Mouse (Mus musculus) layer of hippocampus, postnatal 10 days (tissue): ENCODE results near the gene Btnl10. TPM values are rescaled to one million over a fixed set of nuclear protein-coding genes. Genes with fewer than 3 reads are reported as not detected.

Experiments
- DNase-seq, 2 experiments: peaks; one replicate each; pipeline ENCODE4 v3.0.0; 2021; ENCODE audit warnings: low spot score in 2 of 2
- long read RNA-seq: library from polyadenylated mRNA; stranded (forward); transcript quantifications from one replicate; pipeline ENCODE4 v2.0.0, GENCODE M21; 2023
- total RNA-seq, 2 experiments: library from RNA; stranded (reverse); gene quantifications; 2 replicates each; pipeline ENCODE4 v1.2.3; 2021

Btnl10 gene
- under 1 TPM in 1 of 2 experiments, not detected in 1; 0.22 TPM for total RNA-seq
- long read RNA-seq, partial matches to known transcripts = 1 of 1 reads
- long read RNA-seq, other reads (novel, unspliced or antisense) = 0 of 1 reads

DNA sequence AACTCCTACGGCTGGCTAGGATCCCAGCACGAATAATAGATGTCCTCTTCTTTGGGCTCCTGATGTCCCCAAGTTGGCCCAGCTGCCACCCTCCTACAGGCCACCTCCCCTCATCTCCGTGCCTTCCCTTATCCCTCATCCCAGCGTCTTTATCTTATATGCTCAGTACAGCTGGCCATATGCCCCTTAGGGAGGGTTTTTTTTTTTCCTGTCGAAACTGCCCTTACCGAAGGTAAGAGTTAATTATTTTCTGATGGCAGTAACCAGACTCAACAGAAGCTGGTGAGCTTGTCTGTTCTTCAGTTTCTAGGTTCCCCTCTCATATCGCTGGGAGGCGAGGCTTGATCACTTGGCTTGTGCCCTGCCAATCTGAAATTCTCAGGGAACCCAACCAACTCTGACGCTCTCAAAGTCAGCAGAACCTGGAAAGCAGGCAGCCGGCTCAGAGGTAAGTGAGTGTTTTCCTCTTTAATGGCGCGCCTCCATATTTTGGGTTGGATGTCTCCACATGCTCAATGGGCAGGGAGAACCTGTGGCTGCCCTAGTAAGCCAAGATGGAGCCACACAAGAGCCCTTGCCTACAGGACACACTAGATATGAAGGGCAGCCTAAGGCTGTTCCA lies at the start of gene Btnl10:
TSS of gene Btnl10 (plus strand) at position 164 of the 622 bp plus-strand sequence.
- no peak for DNase-seq

DNA sequence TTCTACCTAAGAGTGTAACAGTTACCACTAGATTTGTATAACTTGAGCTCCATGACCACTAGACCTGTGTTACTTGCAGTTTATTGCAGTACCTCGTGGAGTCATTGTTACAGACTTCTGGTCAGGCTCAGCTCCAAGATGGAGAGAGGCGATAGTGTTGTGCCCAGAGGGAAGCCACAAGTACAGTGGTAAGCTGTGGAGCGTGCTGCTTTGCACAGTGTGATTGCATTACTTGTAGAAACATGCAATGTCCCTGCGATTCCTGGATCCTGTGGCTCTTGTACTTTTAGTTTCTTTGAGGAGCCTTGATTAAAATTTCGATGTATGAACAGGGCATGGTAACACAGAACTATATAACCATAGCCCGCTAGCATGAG lies 49.8 kb upstream of the Btnl10 start:
- no peak for DNase-seq

DNA sequence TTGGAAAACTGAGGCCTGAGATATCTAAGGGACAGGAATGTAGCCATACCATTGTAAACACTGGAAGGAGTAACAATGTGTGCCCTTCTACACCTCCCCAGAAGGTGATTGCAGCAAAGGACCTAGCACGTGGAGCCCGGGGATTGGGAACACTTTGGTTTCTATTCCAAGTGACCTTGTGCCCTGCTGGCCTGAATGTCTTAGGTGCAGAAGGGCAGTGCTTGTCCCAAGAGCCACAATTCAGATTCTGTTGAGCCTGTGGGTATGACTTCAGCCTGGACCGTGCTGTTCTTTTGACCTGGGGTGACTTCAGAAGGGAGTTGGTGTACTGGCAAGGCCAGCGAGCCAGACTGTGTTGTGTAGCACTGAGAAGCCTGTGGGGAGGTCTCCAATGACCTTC lies 46.7 kb upstream of the Btnl10 start:
- no peak for DNase-seq

DNA sequence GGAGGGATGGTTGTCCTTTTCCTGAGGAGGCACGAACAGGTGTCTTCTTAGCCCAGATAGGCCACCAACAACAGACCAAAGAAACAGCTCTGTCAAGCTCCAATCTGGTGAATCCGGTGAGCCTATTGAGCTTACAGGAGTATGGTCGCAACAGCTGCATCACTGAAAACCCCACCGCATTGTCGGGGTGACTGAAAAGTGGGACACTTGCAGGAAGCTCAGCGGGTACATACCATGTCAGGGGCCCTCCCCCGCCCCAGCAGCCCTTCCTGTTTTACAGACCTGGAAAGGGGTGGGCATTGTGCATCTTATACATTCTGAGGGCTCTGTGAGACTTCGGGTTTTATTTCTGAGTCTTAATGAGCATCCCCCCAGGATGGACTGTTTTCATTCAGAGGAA lies 34.0 kb upstream of the Btnl10 start:
- no peak for DNase-seq

DNA sequence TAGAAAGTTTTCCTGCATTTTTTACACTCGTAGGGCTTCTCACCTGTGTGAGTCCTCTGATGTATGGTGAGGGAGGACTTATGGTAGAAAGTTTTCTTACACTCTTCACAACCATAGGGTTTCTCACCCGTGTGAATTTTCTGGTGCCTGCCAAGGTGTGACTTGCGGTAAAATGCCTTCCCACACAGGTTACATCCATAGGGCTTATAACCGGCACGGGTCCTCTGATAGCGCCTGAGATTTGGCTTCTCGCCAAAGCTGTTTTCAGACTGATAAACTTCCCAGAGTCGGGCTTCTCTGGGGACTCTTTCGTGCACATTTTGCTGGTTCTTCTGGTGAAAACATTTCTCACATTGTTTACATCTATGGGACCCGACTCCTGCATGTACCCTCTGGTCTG lies 27.2 kb upstream of the Btnl10 start:
- no peak for DNase-seq

DNA sequence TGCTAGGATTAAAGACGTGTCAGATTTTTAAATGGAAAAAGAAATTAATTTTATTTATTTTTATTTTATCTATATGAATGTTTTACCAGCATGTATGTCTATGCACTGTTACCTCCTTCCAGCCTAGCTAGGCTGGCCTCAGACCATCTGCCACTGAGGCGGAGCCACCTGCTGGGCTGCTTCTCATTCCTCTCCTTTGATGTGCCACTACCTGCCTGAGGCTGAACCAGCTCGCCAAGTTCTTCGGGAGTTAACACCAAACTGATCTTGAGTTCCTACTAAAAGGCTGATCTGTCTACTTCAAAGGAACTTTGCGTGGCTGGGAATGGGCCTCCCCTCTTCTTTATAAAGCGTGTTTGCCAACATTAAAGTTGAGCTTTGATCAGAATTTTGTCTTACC lies 23.3 kb upstream of the Btnl10 start:
- no peak for DNase-seq

DNA sequence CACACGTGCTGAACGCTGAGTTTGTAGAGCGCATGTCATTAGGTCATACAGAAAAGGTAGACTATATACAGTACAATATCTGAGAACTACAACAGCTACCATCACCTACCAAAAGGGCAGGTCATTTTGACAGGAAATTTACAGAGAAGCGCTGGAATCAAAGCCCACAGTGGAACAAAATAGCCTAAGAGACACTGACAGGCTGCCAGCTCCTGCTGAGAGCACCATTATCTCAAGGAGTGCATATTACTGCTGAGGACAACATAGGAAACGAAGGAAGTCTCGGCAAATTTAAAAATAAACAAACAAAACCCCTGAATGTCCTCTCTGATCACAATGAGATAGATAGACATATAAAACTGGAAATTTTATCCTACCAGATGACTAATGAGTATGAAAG lies 20.2 kb upstream of the Btnl10 start:
- no peak for DNase-seq

DNA sequence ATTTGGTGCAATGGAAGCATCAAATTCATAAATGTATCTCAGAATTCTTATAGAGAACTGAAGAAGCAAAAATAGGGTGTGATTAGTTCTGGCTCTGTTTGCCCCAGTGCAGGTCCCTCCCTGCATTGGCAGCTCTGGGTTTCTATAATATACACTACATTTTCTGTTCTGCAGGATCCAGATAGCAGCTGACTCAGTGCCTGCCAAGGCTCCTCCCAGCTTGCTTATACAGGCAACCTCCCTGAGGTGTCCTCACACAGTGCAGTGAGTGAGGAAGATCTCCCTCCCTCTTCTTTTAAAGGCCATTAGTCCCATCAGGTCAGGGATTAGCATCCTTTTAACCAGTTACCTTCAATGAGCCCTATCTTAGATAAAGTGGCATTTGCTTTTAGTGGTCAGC lies 16.6 kb upstream of the Btnl10 start:
- DNase-seq = no peak

DNA sequence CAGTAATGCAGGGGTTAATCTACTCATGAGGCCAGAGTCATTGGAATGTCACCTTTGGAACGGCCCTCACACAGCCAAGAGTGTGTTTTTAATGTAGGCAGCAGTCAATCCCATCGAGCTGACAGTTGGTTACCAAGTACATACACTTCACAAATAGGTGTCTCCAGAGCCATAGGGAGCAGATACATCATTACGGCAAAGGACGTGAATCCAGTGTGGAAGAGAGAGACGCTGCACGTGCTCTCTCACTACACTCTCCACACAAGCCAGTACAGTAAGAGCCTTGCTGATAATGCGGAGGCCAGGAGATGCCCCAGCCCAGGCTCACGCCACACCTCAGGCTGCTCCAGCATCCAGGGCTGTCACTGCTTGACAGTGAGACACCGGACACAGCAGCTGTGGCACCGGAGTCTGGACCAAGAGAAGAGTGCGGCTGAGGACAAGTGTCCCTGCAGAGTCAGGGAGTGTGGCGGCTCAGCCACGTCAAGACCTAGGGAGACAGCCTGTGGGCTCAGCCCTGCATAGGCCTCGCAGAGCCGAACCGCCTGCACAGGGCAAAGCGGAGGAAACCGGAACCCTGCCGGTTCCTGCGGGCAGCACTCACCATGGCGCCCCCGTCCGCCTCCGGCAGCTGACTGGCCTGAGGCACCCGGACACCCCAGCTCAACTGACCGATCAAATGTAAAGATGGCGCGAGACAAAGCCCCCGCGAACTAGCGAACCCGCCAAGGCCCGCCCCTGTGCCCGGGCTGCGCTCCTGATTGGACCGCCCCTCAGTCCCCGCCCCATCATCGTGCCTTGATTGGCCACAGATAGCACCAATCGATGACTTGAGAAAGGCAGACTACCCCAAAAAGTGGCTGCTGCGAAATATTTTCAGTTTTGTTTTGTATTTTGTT lies 13.9 kb upstream of the Btnl10 start, which contains the start of gene Zfp39:
TSS of gene Zfp39 (minus strand) at position 715 of the 899 bp plus-strand sequence.
- peak; percentile 98 for DNase-seq

DNA sequence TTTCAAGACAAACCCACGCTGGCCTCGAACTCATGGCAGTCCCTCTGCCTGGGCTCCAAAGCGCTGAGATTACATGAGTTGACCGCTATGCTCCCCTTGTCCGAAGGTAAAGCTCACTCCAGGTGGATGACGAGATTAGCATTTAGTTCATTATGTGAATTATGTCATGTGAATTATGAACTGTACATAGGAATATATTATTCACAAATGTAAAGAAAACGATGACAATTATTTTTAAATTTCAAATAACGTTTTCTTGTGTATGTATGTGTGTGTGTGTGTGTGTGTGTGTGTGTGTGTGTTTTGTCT lies 13.3 kb upstream of the Btnl10 start:
- no peak for DNase-seq

DNA sequence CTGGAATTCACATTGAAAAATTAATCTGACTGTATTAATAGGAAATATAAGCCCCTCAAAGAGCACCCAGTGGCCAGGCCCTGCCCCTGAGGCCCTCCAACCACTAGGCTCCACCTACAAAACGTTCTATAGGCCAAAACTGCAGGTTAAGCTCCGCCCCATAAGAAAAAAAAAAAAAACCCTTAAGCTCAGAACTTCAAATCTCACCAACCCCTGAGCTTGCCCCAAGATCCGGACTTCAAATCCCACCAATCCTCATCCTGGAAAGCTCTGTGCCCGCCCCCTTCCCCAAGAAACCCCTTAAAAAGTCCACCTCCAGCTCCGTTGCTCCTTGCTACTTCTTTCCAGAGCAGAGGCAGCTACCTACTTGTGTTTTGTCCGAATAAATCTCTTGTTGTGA lies 12.9 kb upstream of the Btnl10 start:
- DNase-seq = no peak

DNA sequence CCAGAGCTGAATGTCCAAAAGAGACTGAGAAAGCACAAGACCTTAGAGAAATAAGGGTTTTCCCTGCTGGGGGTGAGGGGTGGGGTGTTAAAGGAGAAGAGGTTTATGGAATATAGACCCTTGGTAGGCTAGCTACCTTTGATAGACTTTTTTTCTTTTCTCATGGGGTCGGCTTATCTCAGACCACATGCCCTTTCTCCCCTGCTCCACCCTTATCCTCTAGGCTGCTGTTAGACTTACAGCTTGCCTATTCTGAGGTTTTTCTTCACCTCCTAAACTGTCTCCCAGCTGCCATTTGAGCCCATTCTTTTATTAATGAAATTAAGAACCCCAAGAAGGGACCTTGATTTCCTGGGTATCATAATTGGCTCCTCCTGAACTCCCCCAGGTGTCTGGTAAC lies 3.9 kb upstream of the Btnl10 start:
- DNase-seq = no peak

DNA sequence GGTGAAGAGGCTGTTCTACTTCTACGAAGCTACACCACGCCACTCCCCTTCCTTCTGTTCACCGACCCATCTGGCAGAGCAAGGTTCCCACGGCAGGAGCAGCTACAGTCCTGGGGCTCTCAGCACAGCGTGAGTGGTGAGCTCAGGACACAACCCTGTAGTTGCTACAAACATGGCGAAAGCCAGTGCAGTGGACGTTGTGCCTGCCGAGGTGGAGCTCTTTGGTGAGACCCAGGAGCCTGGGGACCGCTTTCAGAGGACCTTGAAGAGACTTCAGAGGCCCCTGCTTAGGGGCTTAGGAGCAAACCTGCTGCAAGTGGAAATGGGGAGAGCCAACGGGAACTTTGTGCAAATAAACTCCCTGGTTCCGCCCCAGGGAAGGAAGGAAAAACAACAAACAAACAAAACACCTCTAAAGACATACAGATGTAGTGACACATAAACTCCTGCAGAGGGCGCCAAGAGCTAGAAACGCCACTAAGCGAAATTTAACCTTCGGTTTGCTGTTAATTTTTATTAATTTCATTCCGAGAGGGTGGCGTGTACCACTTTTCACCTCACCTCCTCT lies 3.2 kb upstream of the Btnl10 start:
- peak in 1 of 2 experiments; percentile 36 for DNase-seq

DNA sequence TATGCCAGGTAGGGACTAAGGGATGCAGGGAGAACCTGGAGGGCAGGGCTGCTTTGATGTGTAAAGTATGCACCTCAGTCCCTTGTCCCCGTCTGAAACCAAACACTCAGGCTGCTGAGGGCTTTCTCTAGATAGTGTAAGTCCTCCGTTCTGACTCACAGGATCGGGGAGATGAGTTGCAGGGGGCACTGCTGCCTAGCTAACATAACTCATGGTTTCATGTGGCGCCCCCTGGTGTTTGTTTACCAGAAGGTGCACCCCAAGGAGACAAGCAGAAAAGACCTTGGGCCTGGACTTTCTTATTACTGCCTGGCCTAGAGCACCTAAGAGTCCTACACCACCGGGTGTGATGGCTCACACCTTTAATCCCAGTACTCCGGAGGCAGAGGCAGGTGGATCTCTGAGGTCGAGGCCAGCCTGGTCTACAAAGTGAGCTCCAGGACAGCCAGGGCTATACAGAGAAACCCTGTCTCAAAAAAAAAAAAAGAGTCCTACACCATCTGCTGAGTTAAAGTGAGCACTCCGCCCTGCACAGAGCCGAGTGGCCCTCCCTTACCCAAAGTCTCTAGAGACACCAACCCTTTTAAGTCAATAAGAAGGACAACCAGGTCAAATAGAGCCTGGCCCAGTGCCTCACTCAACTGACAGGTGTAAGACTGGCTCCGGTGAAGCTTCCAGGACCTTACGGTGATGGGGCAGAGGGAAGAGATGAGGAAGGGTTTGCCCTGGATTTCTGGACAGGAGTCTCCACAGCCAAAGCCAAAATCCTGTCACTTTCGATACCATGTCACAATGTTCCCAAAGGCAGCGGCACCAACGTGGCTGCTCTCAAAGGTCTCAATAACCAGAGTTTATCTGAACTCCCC lies 596 bp upstream of the Btnl10 start:
- DNase-seq = peak in 1 of 2 experiments; percentile 36

DNA sequence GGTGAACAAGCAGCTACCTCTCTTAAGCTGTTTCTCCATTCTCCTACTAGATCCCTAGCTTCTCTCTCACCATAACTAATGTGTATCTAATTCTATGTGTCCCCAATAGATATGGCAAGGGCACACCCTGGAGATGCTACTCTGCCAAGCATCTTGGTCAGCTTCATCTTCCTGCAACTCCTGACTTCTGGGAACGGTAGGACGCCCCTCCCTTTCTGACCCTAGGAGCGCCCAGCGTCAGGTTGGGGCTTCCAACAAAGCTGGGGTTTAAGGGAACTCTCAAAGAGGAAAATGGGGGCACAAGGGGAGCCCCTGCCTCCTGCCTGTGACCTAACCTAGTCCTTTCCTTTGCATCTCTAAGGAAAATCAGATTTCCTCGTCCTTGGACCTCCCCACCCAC lies 1.1 kb downstream of the Btnl10 start:
- no peak for DNase-seq

DNA sequence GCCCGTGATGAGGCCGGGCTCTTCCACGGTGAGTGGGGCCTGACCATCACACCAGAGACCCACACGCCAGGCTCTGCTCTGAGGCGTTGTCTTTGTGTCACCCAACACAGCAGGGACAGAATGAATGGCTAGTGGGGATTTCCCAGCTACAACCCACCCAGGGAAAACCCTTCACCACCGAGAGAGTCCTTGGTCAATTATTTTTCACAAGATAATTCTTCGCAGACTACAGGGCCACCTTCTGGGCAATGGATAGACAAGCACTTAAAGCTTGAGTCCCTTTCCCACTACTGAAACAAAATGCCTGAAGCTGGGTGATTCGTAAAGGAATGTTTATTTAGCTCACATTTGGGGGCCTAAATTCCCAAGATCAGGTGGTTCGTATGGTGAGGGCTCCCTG lies 4.7 kb downstream of the Btnl10 start:
- no peak for DNase-seq

DNA sequence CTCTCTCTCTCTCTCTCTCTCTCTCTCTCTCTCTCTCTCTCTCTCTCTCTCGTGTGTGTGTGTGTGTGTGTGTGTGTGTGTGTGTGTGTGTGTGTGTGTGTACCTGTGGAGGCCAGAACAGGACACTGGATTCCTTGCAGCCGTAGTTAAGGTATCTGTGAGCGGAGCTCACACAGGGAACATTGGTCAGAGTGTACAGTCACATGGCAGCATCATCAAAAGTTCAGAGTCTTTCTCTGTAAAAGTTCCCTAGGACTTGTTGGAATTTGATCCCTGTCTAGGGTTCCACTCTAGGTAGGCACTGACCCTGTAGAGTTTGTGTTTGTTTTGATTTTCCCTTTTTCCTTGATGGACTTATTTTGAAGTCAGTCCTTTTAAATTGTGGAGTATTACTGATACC lies 8.9 kb downstream of the Btnl10 start:
- no peak for DNase-seq

DNA sequence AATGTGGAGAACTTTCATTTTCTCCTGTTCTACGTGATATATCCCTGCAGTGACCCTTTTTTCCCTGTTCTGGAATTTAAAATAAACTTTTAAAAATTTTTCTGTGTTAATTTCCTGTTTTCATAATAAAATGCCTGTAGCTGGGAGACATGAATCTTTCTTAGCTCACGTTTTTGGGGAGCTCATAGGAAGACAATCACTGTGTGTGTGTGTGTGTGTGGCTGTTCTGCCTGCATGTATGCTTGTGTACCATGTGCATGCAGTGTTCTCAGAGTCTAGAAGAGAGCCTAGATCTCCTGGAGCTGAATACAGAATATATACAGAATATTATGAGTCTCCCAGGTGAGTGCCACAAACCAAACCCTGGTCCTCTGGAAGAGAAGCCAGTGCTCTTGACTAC lies 9.3 kb downstream of the Btnl10 start:
- DNase-seq = no peak

DNA sequence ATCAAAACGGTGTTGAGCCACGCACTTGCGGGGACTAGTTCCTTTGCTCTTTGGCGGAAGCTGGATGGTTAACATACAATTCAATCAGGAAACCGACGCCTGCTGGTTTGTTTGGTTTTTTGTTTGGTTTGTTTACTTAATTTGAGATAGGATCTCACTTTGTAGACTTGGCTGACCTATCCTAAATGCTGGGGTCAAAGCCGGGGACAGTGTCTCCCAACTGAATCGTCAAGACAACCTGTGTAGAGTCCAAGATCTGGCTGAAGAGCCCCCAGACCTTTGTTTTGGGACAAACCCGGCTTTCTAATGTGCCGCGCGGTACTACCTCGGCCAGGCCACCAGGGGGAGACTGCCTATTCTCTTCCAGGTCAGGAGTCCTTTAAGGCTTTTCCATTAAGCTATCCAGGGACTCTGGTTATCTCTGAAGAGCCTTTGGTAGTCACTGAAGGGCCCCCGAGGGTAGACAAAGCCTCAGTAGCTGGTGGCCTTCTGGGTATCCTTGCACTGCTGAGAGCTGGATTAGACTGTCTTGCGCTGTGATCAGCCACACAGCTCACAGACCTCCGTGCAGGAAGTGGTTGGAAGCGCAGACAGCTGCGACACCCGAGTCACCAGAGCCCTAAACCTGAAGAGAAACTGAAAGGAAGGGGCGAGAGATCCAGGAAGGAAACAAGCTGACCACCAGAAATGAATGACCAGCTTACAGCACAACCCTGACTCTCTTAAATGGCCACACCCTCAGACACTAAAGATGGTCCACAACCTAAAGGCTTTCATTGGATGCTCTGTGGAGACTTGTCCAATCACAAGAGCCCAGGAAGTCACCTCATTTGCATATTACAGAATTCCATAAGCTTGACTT lies 10.3 kb downstream of the Btnl10 start:
- DNase-seq = peak; percentile 62 to 70

DNA sequence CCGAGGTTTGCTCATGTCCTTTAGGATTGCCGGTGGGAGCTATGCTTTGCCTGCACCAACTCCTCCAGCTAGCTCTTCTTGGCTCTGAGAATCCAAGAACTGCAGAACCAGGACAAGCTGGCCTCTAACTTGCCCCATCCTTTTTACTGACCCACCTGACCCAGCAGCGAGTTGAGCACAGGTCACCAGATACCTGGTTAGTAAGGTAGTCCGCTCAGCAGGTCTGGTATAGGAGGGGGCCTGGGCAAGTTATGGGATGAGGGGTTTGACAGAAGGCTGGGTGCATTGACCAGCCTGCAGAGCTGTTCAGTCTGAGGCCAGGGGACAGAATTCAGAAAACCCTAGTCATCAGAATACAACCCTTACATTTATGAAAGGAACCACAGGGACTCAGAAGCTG lies 11.3 kb downstream of the Btnl10 start:
- no peak for DNase-seq
